Mouse (Mus musculus) CH12F3 (cell line): ENCODE measurements around the gene Sult2a3.
"Not testable (repeated sequence)": the region's sequence is repeated elsewhere in the genome, so short reads cannot be mapped to it uniquely, and the experiment has no call there.

ENCODE experiments used
- in situ Hi-C: fragments of 300-500 bp; cut with MboI; formaldehyde crosslinking; loops from 2 replicates; pipeline ENCODE4 v1.14.3; 2020; ENCODE audit warnings: low sequenced_read_pairs

The Sult2a3 gene

DNA sequence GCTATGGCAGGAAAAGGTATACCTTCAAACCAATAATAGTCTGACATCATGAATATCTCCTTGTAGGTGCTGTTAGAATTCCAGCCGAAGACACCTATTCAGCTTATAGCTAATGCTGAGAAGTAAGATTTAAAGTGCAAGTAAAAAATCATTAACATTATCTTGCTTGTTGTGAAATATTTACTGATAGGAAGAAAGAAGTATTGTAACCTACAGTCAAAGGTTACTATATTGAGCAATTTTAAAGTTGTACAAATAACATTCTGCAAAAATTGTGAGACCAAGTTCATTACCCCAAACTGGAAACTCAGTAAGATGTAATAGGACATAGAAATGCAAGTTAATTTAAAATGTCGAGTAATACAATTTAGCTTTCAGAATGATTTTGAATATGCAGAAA, at the start of gene Sult2a3:
Gene Sult2a3, minus strand, starts transcription at position 101 of the 400 bp plus-strand sequence.
- in situ Hi-C loops: no loop called here

DNA sequence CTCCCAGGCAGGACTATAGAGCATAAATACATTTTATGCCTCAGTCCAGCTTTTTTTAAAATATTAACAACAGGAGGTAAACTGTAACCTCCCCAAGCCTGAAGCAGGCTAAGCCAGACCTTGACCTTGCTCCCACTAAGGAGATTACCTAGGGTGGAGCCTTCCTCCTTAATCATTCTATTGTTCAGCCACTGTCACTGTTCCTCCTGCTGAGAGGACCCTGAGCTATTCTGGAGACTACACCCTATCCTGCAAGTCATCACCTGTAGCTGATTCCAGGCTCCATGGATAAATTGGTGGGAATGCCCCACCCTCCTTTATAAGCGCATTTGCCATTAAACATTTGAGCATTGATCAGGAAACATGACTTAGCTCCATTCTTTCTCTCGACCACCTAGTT, 2.4 kb downstream of the Sult2a3 start:
- in situ Hi-C loops: no loop called here

DNA sequence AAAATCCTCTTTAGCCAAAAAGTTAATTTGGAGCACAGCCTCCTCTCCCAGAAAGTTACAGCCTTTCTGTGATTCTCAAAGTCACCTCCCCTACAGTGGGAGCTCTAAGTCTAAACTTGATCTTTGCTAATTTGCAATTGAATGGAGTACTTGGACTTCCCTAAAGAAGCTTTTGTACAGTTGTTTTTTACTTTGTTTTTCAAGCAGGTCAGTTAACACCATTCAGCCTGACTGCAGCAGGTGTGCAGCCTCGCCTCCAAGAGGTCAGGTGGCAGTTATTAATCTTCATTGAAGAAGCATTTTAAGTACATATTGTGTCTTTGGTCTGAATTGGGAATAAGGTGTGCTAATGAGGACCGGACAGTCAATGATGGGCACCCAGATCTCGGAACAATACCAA, 3.0 kb downstream of the Sult2a3 start:
- in situ Hi-C loops: not testable (repeated sequence)

DNA sequence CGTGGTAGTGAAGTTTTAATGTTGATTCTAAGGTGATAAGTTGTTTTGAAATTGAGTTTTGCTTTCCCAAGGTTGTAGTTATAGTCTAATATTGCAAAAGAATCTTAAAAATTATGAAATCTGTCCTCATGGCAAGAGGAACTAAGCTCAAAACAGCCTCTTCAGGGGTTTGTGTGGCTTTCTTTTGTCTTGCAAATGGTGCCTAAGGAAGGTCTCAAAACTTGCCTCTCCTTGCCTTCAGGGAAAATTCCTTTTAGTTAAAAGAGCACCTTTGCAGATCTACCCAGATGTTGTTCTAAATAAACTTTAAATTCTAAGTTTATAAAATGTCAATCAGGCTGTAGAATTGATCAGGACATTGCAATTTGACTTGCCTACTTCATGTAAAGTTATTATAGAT, 6.1 kb downstream of the Sult2a3 start:
- in situ Hi-C loops: no loop called here

DNA sequence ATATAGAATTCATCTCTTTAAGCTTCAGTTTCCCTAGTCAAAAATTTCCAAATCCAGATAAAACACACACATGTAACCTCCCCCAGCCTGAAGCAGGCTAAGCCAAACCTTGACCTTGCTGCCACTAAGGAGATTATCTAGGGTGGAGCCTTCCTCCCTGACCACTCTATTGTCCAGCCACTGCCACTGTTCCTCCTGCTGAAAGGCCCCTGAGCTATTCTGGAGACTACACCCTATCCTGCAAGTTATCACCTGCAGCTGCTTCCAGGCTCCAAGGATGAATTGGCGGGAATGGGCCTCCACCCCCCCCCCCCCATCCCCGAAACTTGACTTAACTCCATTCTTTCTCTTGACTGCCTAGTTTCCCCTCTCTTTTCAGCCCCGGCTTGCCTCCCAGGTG, 8.4 kb downstream of the Sult2a3 start:
- in situ Hi-C loops: not testable (repeated sequence)

DNA sequence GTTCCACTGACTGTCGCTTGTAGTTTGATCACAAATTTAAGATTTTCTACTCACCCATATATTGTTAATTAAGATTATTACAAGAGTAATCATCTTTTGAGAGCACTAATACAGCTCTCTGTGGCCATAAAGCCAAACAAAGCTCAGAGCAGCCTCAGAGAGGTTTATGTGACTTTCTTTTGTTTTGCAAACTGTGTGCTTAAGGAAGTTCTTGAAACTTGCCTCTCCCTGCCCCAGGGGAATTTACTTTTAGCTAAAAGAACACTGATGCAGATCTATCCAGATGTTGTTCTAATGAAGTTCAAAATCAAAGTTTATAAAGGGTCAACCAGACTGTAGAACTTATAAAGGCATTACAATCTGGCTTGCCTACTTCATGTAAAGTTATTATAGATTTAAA, 75.0 kb downstream of the Sult2a3 start:
- in situ Hi-C loops: not testable (repeated sequence)

DNA sequence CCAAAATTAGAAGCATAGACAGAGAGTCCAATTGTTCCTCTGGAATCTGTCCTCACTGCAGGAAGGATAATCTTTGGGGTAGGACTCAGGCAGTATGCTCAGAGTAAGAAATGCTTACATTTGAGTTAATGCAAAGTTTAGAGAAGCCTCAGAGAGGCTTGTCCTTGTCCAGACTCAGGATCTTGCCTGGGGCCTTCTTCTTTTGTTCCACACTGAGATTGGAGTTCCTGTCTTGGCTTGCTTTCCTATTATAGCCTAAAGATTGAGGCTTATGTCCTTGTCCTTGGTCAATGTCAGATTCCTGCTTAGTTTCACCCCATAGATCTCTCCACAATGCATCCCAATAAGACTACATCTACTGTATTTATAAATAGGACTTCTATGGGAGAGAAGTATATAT, 92.0 kb downstream of the Sult2a3 start:
- in situ Hi-C loops: not testable (repeated sequence)
